Mouse (Mus musculus): Measurements from ENCODE around the gene Tspo. TPM values are rescaled to one million over a fixed set of nuclear protein-coding genes. Genes with fewer than 3 reads are reported as not detected.

The Tspo gene
- total and polyA plus RNA-seq, 2 experiments from 2014 or later, result 205 to 335 TPM

DNA sequence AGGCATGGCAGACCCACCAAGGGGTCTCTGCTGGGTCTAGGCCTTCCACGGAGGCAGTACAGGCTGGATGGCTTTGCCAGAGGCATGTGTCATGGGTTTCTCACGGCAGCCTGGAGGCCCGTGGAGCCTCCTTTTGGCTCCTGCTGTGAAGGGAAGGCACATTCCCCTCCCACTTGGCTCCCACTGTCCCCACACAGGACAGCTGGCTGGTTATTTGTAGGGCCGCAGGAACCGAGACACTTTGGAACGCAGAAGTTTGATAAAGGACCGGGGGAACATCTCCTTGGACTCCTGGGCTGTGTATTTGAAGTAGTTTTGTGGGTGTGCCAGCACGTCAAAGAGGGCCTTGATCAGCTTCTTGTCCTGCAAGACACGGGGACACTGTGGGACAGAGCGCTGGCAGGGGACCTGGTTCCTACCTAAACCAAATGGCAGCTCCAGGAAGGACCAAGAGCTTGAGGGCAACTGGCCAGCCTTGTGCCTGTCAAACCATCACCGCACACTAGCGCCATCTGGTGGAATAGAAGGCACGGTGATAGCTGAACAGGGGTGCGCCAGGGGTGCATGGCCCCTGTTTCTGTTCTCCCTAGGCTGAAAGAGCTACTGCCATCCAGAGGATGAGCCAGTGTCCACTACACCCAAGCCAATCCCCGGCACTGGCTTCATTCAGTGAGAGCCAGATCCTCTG lies 43.9 kb downstream of the Tspo start:
- DNase-seq (ENCODE audit: low spot score) (peak; percentile 79), ATAC-seq (ENCODE audit: insufficient read depth, low read depth) (peak; percentile 57; the same call in 1 of the 2 replicates)
- H3K9me3 ChIP-seq (replicated peaks; ENCODE audit: control insufficient read depth, low read length), result no peaks in the 10 kb centered on the region
- 0 out of 2 replicates have a peak, but pooled peaks cover 5% of the 10 kb centered on the region for H3K4me1 ChIP-seq (ENCODE audit: control insufficient read depth, insufficient read depth)
- no peak overlapping the region for H3K9ac ChIP-seq (replicated peaks; ENCODE audit: low read depth, low read length)
- no peak overlapping the region for H3K4me2 ChIP-seq (ENCODE audit: low read depth, low read length)
- H3K27ac ChIP-seq (ENCODE audit: low read depth), result no peak overlapping the region
- no peaks in the 10 kb centered on the region for H3K36me3 ChIP-seq (replicated peaks; ENCODE audit: control insufficient read depth, insufficient read depth, low read length)
- H3K4me3 ChIP-seq (ENCODE audit: low read depth, low read length), result no peak overlapping the region
- peak; percentile 87 for TF ChIP-seq CTCF (IDR thresholded peaks at IDR 0.05; ENCODE audit: low read depth)
- no peak for TF ChIP-seq EP300 (IDR thresholded peaks at IDR 0.05; ENCODE audit: low read depth)
- 41% methylated on average over 15 of the region's 15 CpGs for WGBS
- H3K27me3 ChIP-seq (ENCODE audit: control insufficient read depth, insufficient read depth, low read length), result no peaks in the 10 kb centered on the region

DNA sequence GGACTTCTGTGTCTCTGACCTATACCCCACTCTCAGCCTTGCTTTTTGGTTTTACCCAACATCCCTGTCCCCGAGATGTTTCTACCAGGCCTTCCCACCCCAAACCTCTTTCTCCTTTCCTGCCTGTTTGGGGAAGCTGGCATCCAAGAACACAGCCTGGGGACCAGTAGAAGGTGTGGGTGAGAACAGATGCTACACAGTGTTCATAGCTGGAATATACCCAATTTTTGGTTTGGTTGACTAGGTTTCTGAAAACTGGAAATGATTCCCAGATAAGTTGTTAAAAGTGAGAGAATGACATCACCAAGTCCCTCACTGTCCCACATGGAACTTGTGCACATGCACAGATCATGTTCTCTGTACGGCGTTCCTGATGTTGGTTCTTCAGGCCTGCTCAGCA lies 51.9 kb downstream of the Tspo start:
- no peaks in the 10 kb centered on the region for H3K27me3 ChIP-seq (ENCODE audit: control insufficient read depth, insufficient read depth, low read length)
- ATAC-seq (ENCODE audit: insufficient read depth, low read depth), result no peak
- no peak overlapping the region for H3K4me3 ChIP-seq (ENCODE audit: low read depth, low read length)
- no peak overlapping the region for H3K9ac ChIP-seq (replicated peaks; ENCODE audit: low read depth, low read length)
- H3K9me3 ChIP-seq (replicated peaks; ENCODE audit: control insufficient read depth, low read length), result no peaks in the 10 kb centered on the region
- no peak overlapping the region for H3K27ac ChIP-seq (ENCODE audit: low read depth)
- no peaks in the 10 kb centered on the region for H3K36me3 ChIP-seq (replicated peaks; ENCODE audit: control insufficient read depth, insufficient read depth, low read length)
- H3K4me2 ChIP-seq (ENCODE audit: low read depth, low read length), result no peak overlapping the region
- WGBS, result 89% methylated on average over 3 of the region's 3 CpGs
- DNase-seq (ENCODE audit: low spot score), result no peak
- TF ChIP-seq CTCF (IDR thresholded peaks at IDR 0.05; ENCODE audit: low read depth) (no peak), EP300 (IDR thresholded peaks at IDR 0.05; ENCODE audit: low read depth) (no peak)
- no peaks in the 10 kb centered on the region for H3K4me1 ChIP-seq (ENCODE audit: control insufficient read depth, insufficient read depth)

Small RNA genes lying within 50 kb of the gene (microRNA-seq; reads per million reads assigned to microRNA genes)
- gene Gm24575, result not detected

Other genes starting within 250 kb of the Tspo start
- gene Arfgap3, start 213.3 kb upstream of the Tspo start, total RNA-seq (2014; rRNA removed; ENCODE audit: low replicate concordance), result 86.9 and 112 TPM in 2 replicates
- gene Arfgap3, start 213.3 kb upstream of the Tspo start, polyA plus RNA-seq (2015; fragmentation: Nextera tagmentation; extraction: Ambion mirVana), result 22.4 and 25.4 TPM in 2 replicates
- gene Pacsin2, start 99.0 kb upstream of the Tspo start, total RNA-seq (2014; rRNA removed; ENCODE audit: low replicate concordance), result 65.0 and 78.0 TPM in 2 replicates
- gene Pacsin2, start 99.0 kb upstream of the Tspo start, polyA plus RNA-seq (2015; fragmentation: Nextera tagmentation; extraction: Ambion mirVana), result 53.0 and 63.3 TPM in 2 replicates
- gene Ttll1, start 52.7 kb upstream of the Tspo start, total RNA-seq (2014; rRNA removed; ENCODE audit: low replicate concordance), result 5.8 and 10.7 TPM in 2 replicates
- gene Ttll1, start 52.7 kb upstream of the Tspo start, polyA plus RNA-seq (2015; fragmentation: Nextera tagmentation; extraction: Ambion mirVana), result 23.2 and 25.7 TPM in 2 replicates
- gene Bik, start 36.7 kb upstream of the Tspo start, total RNA-seq (2014; rRNA removed; ENCODE audit: low replicate concordance), result 25.8 and 49.6 TPM in 2 replicates
- 33.8 and 37.7 TPM in 2 replicates for gene Bik, start 36.7 kb upstream of the Tspo start, polyA plus RNA-seq (2015; fragmentation: Nextera tagmentation; extraction: Ambion mirVana)
- 66.6 and 87.2 TPM in 2 replicates for gene Mcat, start 195 bp downstream of the Tspo start, total RNA-seq (2014; rRNA removed; ENCODE audit: low replicate concordance)
- 33.5 and 36.9 TPM in 2 replicates for gene Mcat, start 195 bp downstream of the Tspo start, polyA plus RNA-seq (2015; fragmentation: Nextera tagmentation; extraction: Ambion mirVana)
- gene Ttll12, start 31.6 kb downstream of the Tspo start, total RNA-seq (2014; rRNA removed; ENCODE audit: low replicate concordance), result 14.7 and 15.9 TPM in 2 replicates
- gene Ttll12, start 31.6 kb downstream of the Tspo start, polyA plus RNA-seq (2015; fragmentation: Nextera tagmentation; extraction: Ambion mirVana), result 7.8 and 8.6 TPM in 2 replicates
- 1.3 and 4.3 TPM in 2 replicates for gene Scube1, start 161.4 kb downstream of the Tspo start, total RNA-seq (2014; rRNA removed; ENCODE audit: low replicate concordance)
- gene Scube1, start 161.4 kb downstream of the Tspo start, polyA plus RNA-seq (2015; fragmentation: Nextera tagmentation; extraction: Ambion mirVana), result 1.6 and 1.9 TPM in 2 replicates
- gene Mpped1, start 215.9 kb downstream of the Tspo start, total RNA-seq (2014; rRNA removed; ENCODE audit: low replicate concordance), result not detected in 2 replicates
- gene Mpped1, start 215.9 kb downstream of the Tspo start, polyA plus RNA-seq (2015; fragmentation: Nextera tagmentation; extraction: Ambion mirVana), result not detected in 2 replicates